Mouse (Mus musculus) B cell, adult 2 months (primary cell): ENCODE results near the gene Srgap3.
"Not testable (repeated sequence)": the region's sequence is repeated elsewhere in the genome, so short reads cannot be mapped to it uniquely, and the experiment has no call there.

Experiments used
- DNase-seq, 2 experiments: peaks; one replicate each; pipeline ENCODE4 v3.0.0; 2022

Gene Srgap3

DNA sequence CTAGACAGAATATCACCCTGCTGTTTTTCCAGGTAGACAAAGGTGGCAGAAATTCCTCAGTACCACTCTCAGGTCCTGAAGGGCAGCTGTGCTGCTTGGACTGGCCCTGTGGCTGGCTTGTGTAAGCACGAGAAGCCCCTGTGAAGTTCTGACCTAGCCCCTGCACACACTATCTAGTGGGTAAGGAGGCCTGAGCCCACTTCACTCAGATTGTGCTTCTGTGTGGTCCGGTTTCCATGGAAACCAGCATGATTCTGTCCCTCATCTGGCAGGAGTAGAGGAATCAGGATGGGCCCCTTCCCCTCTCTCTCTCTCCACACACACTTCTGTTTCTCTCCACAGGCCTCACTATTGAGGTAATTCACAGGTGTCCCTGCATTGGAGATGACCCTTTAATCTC is 212.0 kb downstream of the Srgap3 start:
- DNase-seq: no peak

DNA sequence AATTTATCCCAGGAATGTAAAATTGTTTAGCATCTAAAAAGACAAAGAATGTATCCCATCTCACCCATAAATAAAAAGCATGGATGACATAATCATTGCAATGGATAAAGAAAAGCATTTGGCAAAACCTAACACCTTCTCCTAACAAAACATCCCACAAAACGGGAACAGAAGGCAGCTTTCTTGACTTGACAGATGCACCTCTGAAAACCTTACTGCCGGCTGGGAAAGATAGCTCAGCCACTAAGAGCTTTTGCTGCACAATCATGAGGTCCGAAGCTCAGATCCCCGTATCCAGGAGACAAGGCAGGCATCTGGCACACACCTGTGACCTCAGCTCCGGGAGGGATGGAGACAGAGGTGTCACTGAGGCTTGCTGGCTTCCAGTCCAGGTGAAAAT is 213.1 kb downstream of the Srgap3 start:
- no peak for DNase-seq

DNA sequence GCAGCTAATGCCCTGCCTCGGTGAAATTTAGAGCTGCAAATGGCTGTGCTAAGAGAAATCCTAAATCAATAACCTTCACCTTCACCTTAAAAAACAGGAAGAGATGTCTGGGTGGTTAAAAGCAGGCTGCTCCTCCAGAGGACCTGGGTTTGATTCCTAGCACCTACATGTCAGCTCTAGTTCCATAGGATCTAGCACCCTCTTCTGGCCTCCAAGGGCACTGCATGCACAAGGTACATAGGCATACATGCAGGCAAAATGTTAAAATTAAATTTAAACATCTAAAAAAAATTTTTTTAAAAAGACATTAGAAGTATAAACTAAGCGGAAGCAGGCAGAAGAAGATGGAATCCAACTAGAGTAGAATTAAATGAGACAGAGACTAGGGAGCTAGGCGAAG is 214.6 kb downstream of the Srgap3 start:
- no peak for DNase-seq

DNA sequence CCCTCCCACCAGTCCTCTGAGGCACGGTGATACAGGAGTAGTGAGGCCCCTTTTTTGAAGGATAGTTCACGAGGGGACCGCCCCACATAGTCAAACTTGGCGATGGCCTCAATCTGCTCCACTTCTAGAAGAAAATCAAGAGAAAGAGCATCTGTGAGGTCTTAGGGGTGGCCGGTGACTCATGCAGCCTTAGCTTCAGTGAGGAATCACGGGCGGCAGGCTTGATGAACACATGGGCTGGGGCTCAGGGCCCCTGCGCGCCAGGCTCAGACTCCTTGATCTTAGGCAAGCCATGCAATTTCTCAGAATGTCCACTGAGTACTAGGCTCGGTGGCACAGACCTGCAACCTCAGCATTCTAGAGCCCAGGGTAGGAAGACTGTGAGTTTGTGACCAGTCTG is 215.7 kb downstream of the Srgap3 start:
- DNase-seq: no peak

DNA sequence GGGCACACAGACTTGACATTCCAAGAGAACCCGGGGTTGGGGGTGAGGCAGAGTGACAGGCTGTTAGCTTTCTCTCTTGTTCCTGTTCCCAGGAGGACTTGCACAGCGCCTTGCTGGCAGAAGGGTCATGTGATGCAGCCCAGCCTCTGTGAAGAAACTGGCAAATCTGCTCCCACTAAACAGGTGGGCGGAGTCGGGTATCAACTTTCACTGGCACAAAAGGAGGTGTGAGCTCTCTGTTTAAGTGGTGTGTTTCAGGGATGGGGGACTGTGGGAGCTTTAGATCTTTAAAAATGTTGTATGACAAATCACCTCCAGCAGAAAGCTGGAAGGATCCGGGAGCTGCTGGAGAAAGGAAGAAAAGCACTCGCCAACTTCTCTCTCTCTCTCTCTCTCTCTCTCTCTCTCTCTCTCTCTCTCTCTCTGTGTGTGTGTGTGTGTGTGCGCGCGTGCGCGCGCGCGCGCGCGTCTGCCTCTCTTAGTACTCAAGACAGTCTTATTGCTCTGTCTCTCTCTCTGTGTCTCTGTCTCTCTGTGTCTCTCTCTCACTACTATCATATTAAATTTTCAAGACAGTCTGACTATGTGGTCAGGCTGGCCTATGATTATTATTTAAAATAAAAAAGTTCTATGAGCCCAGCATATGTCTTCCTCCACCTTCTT is 218.2 kb downstream of the Srgap3 start:
- DNase-seq: no peak

DNA sequence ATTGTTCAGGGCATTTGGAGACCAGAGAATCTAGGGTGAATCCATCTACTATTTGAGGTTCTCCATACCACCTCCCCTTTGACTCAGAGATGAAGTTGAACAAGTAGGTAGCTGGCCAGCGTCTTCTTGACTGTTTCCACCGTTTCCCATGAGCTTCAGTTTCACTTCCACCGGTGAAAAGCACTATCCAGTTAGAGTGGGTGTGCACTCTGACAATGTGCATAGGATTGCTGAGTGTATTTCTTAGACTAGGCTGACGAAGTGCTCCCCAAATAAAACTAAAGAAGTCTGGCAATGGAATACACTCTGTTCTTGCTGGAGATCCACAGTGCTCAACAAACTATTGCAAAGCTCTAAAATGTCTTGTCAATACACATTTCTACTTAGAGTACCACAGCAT is 221.6 kb downstream of the Srgap3 start:
- no peak for DNase-seq

DNA sequence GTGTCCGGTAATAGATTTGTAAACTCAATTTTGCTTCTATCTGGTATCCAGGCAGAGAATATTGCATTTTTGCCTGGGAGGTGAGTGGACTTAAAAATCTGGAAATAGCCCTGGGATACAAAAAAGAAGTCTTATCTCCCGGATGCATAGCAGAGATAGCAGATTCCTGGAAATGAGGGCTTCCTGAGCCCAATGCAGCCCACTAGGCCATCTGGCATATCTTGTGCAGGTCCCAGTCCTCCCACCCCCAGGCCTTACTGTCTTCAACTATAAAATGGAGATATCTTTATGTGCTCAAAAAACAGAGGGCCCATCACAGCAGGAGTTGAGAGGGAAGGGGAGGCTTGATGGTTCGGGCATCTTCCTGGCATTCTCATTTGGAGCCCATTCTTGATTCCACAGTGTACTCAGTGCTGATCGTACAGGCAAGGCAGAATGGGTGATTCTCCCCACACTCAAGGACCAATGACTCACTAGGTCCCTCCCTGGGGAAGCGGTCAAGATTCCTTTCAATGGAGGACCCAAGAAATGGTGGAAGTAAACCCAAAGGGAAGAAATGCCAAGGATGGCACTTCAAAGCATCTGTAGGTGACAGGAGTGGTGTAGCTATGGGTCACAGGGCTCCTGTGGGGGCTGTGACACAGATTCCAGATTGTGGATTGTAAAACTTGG is 226.5 kb downstream of the Srgap3 start:
- no peak for DNase-seq

DNA sequence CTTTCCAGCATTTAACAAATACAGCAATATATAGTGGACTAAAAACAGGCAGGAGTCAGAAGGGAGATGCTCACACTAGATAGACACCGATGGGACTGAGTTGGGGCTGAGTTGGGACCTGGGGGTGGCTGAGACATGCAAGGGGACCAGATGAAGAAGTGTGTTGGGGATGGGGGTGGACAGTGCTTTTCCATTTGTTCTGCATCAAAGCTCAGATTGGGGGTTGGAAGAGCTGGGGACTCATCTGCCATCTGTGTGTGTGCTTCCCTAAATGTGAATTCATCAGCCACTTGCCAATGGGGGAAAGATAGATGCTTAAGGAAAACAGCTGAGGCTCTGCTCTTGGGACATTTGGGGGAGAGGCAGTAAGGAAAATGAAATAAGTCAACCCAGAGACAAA is 227.1 kb downstream of the Srgap3 start:
- no peak for DNase-seq

DNA sequence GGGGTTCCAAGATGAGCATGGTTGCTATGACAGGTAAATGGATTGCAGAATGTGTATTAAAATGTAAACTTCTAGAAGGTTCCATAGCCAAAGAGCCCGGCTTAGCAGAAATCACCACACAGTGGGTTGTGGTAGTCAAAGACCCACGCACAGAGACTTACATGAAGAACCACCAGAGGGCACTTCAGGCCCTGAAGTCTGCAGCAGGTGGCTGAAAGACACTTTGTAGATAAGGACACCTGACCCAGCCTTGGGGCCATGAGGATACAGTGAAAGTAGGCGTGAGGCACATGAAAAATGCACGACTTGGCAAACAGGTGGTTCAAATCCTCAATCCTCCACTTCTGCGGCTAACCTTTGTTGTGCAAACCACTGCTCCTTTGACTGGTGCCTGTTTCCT is 229.9 kb downstream of the Srgap3 start:
- DNase-seq: peak; percentile 17 to 23

DNA sequence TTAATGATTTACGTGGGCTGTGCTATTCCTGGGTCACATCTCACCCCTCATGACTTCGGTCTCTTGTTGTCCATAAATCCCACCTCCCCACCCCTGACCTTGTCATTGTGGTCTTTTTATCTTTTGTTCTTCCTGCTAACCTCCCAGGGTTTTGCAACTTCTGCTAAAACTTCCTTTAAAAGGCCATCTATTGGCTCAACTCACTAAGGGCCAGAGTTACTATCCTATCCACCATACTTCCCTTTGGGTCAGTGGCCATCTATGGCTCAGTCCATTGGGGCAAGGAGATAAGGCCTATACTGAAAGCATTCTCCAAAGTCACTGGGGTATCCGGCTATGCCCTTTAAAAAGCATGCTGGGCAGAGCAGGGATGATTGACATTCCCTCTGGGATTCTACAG is 233.1 kb downstream of the Srgap3 start:
- DNase-seq: no peak

DNA sequence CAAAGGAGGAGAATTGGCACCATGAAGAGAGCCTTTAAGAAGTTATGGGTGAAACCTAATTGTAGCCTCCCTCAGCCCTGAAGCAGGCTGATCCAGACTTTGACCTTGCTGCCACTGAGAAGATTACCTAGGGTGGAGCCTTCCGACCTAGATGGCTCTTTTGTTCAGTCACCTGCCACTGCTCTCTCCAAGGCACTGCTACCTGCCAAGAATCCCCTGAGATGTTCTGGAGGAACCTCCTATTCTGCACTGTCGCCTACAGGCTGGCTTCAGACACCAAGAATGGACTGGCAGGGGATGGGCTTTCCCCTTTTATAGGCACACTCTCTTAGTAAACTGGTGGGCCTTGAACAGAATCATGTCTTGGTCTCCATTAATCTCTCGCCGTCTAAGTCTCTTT is 244.8 kb downstream of the Srgap3 start:
- DNase-seq: not testable (repeated sequence)

DNA sequence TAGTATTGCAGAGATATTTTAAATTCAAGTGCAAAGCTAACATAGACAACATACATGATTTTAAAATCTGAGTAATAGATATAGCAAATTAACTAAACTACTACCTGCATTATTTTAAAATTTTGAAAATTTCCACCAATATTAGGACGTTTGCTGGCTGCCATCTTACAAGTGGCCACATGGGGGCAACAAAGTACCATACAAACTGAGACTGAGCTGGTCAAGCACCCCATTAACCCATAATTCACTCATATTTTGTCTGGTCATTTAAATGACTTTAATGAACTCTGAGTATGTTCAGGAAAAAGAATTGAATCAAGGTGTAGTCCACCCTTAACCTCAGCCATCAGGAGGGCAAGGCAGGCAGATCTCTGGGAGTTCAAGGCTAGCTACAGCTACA is 246.7 kb downstream of the Srgap3 start:
- peak; percentile 75 to 76 for DNase-seq

DNA sequence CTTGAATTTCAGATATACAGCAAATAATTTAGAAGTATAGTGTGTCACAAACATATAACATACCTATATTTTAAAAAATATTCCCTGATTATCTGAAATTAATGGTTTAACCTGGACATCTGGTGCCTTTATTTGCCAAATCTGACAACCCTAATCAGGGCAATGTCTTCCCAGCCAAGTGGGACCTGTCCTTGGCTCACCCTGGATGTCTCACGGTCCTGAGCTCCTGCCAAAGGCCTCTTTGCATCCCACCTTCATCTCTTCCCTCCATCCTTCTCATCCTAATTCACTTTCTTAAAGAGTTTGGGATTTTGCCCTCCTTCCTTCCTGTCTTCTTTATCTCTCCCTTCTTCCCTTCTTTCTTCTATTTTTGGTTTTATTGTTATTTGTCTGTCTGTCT is 248.0 kb downstream of the Srgap3 start:
- DNase-seq: no peak

DNA sequence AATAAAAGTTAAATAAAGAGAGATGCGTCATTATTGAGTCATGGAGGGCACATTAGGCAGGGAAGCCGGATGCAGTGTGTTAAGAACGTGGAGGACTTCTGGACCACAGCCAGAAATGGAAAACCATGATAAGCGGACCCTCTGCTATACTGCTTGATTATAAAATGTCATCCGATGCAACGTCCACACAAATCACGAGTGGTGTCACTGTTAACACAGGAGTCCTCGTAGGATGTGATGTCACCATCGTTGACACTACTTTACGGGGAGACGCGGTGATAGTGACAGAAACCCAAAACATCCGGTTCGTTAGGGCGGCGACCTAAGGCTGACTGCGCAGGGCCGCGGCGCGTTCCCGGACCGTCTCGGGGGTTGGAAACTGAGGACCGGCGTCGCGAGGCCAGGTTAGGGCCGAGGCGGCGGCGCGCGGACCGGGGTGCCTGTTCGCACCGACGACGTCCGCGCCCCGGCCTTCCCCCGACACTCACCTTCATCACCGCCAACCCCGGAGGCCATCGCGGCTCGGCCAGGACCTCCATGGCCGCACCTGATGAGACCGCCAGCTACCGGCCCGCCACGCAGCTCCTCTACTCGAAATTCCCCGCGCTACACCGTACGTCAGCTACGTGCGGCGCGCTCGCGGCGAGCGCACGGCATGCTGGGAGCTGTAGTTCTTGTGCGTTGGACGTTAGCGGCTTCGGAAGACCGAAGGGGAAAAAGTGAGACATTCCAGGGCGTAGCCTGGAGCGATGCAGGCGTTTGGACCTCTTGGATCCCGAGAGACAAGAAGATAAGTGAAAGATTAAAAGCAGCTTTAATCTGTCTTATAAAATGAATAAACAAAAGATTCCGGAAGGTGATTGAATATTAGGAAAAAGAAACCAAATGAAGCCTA is 250.8 kb downstream of the Srgap3 start, which contains the start of gene Rad18:
Rad18 (minus strand) TSS at position 631 of the 895 bp plus-strand sequence.
- DNase-seq: peak; percentile 87 to 88

DNA sequence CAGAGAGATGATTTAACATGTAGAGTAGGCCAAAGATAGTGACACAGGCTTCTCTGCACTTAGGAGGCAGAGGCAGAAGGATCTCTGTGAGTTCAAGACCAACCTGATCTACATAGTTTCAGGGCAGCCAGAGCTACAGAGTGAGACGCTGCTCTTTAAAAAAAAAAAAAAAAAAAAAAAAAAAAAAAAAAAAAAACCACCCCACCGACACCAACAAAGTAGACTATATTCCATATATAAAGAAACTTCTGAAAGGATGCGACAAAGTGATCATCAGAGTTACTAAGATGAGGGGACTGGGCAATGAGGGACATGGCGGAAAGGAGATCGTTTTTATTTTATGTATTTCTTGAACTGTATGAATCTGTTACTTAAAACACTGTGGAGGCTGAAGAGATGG is 252.6 kb downstream of the Srgap3 start:
- DNase-seq: no peak

DNA sequence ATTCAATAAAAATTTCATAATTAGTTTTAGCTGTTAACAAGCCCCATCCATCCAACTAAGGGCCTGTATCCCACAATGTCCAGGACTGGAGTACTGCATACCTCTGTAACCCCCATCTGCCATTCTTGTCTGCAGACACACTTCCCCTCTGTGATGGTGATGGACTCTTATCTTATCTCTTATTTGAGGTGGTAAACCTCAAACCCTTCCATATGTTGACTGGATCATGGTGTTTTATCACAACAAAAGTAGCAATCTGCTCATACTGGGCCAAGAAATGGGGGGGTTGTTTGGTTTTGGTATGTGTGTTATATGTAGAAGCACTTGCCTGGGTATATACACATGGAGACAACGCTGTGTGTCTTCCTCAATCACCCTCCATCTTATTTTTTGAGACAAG is 255.5 kb downstream of the Srgap3 start:
- no peak for DNase-seq

DNA sequence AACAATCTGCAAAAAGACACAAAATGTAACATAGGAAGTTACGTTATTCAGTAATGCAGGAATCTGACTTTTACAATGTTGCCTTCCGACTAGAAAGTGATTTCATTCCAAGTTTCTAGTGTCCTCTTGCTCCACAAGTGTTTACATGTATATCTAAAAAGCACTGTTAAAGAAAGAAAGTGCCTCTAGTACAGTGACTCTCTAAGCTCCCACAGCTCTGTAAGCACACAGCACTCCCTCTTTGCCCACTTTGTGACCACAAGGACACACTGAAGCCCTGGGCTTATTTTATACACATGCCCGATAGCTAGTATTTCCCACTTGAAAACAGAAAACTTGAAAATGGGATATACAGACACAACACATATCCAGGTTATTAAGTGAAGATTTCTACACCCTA is 259.0 kb downstream of the Srgap3 start:
- DNase-seq: no peak

DNA sequence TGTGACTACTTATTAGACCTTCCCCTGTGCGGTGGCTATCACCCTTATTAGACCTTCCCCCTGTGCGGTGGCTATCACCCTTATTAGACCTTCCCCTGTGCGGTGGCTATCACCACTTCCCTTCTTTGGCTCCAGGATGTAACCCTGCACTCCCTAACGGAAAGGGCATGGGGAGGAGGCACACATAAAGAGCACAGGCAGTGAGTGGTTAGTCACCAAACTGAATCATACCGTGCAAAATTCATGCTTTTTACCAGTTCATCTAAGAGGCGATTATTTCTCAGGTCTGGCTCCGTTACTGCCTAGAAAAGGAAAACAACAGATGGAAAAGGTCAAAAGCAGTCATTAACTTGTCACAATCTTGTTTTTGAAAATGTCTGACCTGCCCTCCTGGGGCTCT is 260.6 kb downstream of the Srgap3 start:
- no peak for DNase-seq

DNA sequence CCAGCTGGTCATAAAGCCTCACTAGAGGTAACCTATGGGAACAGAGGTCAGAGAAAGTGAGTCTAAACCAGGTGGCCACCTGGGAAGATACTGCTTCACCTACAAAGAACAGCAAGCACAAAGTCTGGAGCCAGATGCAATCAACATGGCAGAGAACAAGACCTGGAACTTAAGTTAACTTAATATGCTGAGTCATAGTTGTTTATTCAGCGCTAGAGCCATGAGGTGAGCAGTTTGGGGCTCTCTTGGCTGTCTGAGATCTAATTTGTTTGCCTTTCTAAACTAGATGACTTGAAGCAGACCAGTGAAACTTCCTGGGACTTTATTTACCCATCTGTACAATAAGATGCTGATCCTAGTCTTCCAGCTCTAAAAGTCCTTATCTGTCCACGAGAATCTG is 263.0 kb downstream of the Srgap3 start:
- no peak for DNase-seq
